Mouse (Mus musculus) frontal cortex, postnatal 14 days (tissue): ENCODE results near the gene Eps15l1.

Experiments used
- DNase-seq, 2 experiments: peaks; one replicate each; pipeline ENCODE4 v3.0.0; 2022; ENCODE audit warnings: low spot score in 2 of 2

Gene Eps15l1

DNA sequence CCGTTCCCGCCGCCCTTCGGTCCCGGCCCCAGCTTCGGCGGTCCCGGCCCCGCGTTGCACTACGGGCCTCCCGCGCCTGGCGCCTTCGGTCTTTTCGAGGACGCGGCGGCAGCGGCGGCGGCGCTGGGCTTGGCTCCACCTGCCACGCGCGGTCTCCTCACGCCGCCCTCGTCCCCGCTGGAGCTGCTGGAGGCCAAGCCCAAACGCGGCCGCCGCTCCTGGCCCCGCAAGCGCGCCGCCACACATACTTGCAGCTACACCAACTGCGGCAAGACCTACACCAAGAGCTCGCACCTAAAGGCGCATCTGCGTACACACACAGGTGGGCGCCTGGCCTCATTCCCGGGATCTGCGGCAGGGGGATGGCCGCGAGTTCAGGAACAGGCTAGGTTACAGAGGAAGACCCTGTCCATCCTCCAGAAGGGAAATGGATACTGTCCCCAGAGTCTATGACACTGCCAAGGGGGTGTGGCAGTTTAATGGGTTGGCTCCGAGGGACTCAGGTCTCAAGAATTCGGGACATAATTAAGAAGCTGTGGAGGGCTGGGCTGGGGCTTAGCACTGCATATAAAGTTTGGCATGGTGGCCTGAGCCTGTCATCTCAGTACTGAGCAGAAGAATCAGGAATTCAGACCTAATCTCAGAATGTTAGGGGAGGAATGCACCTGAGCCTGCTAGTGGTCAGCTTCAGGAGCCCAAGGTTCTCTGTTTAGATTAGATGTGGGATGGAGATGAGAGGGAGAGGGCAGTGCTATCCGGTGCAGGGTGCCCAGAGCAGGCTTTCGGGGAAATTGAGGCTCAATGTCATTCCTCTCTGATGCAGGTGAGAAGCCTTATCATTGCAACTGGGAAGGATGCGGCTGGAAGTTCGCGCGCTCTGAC, 101.1 kb downstream of the Eps15l1 start:
- DNase-seq: no peak

DNA sequence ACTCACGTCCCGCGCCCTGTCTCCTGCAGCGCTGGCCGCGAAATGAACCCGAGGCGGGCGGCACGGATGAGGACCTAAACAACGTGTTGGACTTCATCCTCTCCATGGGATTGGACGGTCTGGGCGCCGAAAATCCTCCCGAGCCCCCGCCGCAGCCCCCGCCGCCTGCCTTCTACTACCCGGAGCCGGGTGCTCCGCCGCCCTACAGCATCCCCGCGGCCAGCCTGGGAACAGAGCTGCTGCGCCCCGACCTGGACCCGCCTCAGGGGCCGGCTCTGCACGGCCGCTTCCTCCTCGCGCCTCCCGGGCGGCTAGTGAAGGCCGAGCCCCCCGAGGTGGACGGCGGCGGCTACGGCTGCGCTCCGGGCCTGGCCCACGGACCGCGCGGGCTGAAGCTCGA, 101.9 kb downstream of the Eps15l1 start:
- no peak for DNase-seq

DNA sequence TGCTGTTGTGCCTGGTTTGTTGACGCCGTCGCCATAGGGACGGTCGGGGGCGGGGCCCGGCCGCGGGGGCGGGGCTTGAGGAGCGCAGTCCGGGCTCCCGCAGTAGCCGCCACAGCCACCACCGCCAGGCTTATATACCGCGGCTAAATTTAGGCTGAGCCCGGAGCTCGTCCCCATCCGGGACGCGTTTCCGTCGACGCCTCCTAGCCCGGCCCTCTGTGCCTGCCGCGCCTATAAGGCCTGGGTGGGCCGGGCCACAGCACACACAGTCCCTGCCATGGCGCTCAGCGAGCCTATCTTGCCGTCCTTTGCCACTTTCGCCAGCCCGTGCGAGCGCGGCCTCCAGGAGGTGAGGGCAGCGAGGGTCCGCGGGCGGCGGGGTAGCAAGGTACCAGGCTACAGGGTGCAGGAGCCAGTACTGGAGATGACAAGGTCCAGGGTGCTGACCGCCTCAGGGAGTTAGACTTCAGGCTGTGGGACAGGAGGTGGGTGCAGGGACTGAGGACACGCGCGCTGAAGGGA, 102.4 kb downstream of the Eps15l1 start, which contains the start of gene Klf2:
Gene Klf2, plus strand, starts transcription at position 233 of the 522 bp plus-strand sequence.
- peak; percentile 83 to 84 for DNase-seq

DNA sequence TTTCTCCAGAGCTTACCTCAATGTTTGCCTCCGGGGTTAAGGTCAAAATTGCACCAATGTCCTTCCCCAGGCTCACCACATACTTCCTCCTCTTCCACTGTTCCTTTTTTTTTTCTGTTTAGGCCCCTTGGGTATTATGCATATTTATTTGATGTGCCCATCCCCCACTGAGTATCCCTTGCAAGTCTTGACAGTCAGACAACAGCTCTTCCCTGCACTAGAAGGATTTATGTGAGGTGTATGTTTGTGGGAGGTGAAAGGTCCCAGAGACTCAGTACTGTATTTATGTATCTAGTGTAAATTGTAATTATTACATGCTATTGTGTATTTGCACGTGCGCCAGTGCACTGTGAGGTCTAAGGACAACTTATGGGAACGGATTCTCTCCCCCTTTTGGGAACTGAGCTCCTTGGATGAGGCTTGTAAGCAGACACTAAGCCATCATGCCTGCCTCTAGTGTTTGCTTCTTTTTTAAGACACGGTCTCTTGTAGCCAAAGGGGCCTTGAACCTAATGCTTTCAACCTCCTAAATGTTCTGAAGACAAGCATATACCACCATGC, 103.4 kb downstream of the Eps15l1 start:
- no peak for DNase-seq

DNA sequence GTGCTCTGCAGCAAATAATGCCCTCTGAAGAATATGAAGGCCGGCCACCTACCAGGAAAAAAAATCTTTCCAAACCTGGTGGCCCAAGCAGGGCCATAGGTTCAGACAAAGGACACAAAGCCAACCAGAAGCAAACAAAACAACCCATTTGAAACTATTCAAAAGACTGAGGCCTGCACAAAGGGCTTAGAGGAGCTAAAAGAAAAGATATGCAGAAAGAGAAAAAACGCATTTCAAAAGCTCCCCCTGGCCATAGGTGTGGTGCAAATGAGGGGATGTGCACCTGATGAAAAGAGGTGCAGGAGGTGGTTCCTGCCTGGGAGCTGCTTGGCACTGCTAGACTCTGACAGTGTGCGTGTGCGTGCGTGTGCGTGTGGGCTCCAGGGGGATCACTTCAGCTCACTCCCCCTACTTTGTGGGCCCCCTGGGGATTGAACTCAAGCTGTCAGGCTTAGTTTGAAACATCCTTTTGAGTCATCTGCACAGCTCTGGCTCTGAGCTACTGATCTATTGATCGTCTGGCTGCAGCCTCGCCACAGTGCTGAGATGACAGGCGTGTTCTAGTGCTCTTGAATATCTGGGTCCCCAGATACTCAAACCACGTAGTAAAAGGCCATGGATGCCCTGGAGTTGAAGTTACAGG, 105.1 kb downstream of the Eps15l1 start:
- DNase-seq: no peak

DNA sequence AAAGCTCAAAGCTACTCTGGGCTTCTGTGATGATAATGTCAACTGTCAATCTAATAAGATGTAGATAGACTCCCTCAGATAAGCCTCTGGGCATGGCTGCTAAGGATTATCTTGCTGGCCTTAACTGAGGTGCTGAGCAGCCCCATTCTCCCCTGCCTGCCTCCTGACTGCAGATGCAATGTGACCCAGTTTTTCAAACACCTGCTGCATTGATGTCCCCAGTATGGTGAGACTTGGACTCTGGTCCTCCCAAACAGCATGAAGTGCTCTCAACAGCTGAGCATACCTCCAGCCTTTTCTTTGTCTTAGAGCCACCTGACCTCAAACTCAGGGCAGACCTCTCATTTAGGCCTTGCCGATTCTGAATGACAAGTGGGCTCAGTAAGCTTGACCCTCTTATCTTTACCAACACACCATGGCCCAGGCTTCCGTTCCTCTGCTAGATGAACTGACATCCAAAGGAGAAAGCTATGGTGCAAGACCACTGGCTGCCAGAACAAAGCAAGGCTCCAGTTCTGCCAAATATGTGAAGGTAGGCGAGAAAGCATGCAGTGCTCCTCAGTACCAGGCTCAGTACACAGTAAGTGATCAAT, 108.2 kb downstream of the Eps15l1 start:
- DNase-seq: no peak

DNA sequence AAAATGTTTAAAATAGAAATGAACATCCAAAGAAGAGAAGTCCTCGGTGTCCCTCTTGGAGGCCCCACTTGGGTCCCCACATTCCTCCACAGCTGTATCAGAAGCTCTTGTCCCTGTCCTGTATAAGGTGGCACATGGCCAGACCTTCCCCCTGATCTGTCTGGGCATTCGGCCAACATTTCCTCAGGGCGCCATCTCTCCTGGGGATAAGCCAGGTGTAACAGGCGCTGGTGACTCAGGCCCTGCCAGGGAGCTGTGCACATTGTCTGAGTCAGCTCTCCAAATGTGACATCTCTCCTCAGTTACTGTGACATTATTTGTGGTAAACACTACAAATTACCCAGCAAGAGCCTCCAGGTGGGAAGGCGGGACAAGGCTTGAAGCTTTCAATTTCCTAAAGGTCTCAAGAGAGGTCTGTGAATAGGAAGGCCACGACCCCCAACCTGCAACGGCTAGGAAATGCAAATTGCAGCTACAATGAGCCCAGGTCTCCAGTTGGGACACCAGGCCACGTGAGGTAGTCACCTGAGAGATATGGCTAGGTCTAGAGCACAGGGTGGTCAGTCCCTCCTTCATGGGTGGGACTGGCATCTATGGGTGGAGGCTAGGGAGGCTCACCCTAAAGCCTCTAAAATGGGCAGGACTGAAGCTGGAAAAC, 110.3 kb downstream of the Eps15l1 start:
- DNase-seq: peak; percentile 45 to 55

DNA sequence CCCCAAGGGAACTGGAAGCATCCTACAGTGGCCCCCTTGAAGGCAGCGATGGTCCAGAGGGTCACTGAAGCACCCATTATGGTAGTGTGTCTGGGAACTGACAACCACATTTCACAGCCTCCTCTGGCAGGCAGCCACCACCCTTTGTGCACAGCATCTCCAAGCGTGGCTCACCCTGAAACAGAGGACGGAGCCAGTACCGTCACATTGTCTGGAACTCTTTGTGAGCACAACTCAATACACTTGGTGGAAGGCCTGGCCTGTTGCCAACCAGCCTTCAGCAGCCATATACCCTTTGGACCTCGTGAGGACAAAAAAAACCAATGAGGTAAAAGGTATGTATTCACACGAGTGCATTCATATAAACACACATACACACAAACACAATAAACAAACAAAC, 113.0 kb downstream of the Eps15l1 start:
- DNase-seq: no peak

DNA sequence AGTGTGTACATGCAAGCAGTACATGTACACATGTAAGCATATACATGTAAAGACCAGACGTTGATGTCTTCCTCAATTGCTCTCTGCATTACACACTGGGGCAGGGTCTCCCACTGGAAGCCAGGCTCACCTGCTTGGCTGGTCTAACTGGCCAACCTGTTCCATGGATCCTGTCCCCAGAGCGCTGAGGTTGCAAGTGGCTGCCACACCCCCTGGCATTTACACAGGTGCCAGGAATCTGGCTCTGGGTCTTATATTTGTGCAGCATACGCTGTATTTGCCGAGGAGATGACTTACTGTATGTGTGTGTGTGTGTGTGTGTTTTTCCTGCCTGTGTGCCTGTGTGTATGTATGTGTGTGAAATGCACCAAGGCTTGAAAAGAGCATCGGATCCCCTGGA, 114.3 kb downstream of the Eps15l1 start:
- DNase-seq: no peak

DNA sequence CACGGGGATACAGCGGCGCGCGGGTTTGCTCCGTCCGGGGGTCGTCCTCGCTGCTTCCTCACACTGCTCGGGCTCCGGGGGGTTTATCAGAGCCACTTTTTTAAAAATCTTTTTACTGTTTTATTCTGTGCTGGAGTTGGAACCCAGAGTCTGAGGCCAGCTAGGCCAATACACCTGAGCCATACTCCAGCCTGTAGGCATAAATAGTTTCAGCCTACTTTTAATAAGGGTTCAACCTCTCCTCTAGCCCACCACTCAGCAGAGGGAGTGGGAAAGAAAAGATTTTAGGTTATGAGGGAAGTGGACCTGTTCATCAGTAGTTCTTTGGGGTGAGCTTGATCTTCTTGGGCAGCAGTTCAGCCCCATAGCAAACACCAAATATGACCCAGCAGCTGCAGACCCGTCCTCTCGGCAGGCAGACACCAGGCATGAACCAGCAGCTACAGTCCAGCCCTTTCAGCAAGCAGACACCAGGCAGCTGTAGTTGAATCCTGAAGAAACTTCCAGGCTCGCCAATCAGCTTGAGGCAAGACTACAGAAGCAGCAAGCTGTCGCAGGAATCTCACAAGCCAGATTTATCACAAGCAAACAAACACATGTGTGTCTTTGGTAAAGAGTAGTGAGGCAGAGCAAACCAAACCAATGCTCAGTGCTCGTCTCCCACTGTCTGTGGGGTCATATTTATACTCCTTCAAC, 115.9 kb downstream of the Eps15l1 start, which contains the start of gene Gm10282:
Gene Gm10282, minus strand, starts transcription at position 51 of the 696 bp plus-strand sequence.
- no peak for DNase-seq

DNA sequence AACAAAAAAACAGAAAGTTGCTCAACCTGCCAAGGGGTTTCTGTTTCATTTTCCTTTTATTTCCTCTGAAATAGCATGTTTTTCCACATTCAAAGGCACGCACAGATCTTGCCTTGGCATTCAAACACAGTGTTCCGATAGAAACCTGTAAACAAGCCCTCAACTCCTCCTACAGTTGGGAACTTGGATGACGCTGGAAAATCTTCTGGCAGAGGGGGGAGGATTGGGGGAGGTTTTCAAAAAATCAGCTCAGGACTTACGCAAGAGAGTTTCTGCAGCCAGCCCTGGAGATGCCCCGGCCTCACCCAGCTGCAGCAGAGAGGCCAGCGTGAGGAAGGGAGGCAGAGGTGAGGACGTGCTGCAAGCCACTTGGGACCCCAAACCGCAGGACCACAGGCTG, 117.6 kb downstream of the Eps15l1 start:
- no peak for DNase-seq

DNA sequence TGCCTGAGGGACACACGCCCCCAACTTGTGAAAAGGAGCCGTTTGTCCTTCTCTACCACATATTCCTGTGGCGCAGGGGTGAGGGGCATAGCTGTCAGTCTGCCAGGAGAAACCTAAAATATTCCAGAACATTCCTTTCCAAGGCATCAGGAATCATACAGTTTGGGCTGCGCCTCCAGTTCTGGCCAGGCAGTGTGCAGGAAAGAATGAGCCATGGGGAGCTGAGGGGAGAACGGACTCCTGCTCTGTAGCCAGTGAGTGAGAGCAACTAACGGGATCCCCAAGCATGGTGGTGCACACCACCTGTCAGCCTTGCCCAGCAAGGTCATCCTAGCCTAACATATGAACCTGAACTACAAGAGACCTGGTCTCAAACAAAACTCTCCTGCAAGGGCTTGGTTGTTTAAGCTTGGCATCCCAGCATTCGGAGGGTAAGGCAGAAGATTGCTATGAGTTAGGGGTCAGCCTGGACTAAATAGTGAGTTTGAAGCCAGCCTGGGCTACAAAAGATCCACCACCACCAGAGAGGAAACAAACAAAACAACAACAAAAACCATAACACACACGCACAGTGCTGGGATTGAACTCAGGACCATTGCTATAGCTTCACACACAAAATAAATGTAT, 118.2 kb downstream of the Eps15l1 start:
- DNase-seq: no peak

DNA sequence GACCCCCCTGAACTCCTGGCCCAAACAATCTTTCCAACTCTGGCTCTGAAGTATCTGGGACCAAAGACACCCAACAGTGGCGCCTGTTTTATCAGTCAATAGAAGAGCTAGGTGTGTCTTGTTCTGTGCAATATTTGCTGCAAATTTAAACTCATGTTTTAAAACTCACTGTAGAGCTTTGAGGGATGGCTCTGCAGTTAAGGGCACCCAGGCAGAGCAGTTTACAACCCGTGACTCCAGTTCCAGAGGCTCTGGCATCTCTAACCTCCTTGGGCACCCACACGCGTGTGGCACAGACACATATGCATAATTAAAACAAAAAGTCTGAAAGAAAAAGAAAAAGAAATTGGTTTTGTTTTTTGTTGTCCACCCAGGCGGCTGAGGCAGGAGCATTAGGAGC, 119.8 kb downstream of the Eps15l1 start:
- no peak for DNase-seq

DNA sequence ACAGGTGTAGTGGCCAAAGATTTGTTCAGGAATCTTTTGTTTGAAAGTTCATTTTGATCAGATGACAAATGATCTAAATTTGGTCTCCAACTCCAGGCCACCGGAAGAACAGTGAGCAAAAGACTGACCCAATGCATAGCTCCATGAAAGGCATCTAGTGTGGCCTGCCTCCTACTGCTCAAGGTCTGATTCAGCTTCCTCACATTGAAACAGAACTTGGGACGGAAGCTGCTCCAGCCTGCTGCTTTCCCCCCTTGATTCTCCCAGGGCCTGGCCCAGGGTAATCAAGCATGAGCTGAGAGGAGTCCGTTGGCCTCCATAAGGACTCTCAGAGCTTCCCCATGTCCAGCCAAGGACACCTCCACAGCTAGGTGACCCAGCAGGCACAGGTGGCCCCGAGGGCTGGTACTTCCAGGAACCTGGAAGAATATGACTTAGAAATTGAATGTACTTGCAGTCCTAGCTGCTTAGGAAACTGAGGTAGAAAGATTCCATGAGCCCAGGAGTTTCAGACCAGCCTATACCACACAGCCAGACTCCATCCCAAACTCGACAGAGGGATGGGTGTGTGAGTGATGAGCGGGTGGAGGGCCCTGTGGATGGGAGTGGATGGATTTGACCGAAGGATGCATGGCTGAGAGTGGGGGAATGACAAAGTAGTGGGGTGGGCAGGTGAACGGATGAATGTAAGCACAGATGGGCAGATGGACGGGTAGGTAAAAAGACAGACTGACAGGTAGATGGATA, 120.4 kb downstream of the Eps15l1 start:
- no peak for DNase-seq

DNA sequence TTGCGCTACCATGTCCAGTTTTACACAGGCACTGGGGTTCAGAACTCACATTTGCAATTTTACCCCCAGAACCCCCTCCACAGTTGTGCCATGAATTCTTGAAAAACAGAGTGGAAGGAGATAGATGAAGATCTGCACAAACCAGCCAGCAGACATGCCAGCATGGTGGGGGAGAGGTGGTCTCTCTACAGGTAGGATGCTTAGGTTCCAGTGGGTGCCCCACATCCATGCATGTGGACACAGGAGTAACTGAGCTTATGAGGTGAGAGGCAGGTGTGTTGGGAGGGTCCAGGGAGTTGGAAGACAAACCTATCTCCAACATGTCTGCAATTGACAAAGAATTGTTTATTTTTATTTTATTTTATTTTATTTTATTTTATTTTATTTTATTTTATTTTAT, 122.3 kb downstream of the Eps15l1 start:
- no peak for DNase-seq

DNA sequence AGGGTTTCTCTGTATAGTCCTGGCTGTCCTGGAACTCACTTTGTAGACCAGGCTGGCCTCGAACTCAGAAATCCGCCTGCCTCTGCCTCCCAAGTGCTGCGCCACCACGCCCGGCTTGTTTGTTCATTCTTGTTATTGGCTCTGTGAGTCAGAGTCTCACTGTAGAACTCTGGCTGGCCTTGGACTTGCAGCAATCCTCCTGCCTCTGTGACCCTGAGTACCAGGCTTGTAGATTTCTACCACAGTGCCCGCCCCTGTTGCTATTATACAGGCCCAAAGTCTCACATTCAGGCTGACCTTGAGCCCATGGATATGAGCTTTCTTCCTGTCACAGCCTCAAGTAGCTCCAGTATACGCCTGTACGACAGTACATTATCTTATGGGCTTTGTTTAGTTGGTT, 124.7 kb downstream of the Eps15l1 start:
- no peak for DNase-seq

DNA sequence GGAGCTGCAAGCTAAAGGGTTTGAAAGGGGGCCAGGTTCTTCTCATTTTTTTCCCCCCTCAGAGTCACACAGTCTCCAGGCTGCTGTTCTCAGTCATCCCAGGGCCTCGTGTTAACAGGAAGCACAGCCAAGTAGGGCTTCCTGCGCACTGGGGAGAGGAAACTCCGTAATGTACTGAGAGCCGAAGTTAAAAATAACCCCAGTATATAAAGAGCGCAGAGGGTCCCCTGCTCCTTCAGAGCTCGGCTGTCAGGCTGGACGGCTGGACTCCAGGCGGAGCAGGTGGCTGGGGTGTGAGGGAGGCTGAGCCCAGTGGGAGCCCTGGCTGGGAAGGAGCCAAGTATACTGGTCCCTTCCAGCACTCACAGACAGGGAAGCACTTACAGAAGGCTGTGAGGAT, 125.6 kb downstream of the Eps15l1 start:
- peak; percentile 65 to 70 for DNase-seq

DNA sequence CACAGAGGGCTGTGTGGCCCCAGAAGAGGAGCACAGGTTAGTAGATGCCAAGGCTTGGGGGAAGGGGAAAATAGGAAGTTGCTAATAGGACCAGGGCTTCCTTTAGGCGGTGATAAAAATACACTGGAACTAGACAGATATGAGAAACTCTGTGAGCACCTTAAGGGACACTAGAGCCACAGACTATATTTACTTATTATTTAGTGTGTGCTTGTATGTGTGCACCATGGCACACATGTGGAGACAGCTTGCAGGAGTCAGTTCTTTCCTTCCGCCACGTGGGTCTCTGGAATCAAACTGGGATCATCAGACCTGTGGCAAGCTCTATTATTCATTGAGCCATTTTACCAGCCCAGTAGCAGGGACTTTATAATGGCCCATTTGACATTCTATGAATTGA, 126.1 kb downstream of the Eps15l1 start:
- DNase-seq: no peak

DNA sequence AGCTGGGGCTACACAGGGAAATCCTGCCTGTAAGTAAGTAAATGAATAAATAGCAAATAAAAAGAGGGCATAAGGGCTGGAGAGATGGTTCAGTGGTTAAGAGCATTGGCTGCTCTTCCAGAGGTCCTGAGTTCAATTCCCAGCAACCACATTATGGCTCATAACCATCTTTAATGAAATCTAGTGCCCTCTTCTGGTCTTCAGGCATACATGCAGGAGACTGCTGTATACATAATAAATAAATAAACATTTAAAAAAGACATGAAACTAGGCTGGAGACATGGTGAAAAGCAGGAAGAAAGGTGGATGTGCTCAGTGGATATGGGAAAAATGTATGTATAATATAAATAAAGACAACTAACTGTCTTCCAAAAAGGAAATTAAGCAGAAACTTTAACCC, 128.0 kb downstream of the Eps15l1 start:
- no peak for DNase-seq

DNA sequence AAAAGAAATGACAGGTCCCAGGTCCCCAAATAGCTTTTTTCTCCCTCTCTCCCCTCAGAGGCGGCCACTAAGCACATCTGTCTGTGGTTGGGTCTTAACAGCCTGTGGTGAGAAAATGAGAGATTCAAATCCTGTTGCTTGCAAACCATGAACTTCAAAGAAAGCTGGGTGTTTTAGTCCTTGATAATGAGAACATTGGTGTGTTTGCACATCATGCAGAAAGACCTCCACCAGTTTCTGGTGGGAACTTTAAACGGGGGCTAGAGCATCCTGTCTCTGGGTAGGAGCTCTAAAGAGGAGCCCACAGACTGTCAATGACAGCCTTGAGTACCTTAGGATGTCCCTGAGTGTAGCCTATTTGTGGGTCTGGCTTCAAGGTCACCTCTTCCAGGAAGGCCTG, 130.2 kb downstream of the Eps15l1 start:
- no peak for DNase-seq
